Mouse (Mus musculus): ENCODE measurements around the gene Gnl1.
"Not testable (repeated sequence)": the region's sequence is repeated elsewhere in the genome, so short reads cannot be mapped to it uniquely, and the experiment has no call there.

Gnl1 gene

DNA sequence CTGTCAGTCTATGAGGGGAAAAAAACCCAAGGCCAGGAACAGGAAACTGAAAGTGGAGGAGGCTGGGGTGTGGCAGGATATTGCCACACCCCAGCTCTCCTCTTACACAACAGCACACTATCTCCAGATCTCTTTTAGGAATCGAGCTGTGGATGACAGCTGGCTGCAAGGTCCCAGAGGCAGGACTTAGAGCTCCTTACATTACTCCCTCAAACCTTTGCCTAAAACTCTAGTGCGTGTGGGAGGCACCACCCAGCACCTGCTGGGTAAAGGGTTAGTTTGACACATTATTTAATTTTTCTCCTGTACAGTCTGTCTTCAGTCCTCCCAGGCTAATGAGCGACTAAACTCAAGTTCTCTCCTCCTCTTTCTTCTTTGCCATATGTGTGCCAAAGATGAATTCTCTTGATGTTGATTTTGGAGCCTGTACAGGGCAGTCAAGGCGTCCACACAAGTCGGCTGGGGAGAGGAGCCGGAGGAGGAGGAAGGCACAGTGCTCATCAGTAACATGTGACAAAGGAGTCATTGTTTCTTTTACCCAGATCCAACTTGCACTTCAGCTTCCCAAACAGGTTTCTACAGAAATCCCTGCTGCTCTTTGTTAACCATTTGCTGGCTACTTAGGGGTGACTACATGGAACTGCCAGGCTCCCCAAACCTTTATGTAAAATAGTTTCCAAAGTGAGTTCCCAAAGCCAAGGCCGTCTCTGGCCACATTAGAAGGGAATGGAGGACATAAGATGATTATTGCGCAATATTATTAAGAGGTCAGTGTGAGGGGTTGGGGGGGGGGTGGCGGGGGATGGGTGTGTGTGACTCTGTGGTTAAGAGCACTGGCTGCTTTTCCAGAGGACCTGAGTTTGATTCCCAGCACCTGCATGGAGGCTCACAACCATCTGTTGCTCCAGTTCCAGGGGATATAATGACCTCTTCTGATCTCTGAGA lies 44.3 kb downstream of the Gnl1 start:
- DNase-seq (ENCODE audit: low read depth, low spot score), result no peak

DNA sequence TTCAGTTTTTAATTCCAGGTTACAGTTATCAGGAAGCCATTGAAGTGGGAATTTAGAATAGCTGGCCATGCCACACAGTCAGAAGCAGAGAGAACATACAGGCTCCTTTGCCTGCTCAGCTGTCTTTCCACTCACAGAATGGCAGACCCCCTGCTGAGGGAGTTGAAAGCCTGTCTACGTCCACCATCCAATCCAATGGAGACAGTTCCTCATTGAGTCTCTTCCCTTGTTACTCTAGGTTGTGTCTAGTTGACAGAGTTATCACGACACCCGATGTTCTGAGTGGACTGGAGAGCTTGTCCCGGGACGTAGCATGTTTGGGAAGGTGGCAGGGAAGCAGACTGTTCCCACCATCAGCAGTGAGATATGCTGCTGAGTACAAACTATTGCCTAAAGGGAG lies 45.5 kb downstream of the Gnl1 start:
- DNase-seq (ENCODE audit: low read depth, low spot score), result no peak

DNA sequence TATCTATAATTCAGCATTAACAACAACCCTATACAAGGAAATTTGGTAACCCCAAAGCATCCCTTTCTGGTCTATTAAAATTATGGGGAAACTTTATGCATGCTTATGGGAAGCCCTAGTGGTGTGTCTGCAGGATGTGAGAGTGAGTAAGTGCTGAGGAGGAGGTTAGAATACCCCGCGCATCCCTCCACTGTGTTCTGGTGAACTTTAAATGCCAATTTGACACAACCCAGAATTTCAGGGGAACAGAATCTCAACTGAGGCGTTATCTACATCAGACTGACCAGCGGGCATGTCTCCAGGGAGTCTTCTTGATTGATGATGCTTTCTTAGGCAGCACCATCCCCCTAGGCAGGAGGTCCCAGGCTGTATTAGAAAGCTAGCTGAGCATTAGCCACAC lies 46.2 kb downstream of the Gnl1 start:
- DNase-seq (ENCODE audit: low read depth, low spot score), result no peak

DNA sequence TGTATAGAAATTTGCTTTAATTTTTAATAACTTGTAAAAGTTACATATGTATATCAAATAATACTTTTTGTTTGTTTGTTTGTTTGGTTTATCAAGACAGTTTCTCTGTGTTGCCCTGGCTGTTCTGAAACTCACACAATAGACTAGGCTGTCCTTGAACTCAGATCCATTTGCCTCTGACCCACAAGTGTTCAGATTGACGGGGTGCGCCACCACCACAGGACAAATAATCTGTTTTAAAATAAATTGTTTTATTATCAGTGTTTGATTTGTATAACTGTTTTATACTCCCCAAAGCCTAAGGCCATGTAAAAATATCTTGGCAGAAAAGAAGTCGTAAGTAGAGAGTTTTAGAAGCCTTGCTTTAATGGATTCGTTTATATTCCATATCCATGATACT lies 48.0 kb downstream of the Gnl1 start:
- DNase-seq (ENCODE audit: low read depth, low spot score), result no peak

DNA sequence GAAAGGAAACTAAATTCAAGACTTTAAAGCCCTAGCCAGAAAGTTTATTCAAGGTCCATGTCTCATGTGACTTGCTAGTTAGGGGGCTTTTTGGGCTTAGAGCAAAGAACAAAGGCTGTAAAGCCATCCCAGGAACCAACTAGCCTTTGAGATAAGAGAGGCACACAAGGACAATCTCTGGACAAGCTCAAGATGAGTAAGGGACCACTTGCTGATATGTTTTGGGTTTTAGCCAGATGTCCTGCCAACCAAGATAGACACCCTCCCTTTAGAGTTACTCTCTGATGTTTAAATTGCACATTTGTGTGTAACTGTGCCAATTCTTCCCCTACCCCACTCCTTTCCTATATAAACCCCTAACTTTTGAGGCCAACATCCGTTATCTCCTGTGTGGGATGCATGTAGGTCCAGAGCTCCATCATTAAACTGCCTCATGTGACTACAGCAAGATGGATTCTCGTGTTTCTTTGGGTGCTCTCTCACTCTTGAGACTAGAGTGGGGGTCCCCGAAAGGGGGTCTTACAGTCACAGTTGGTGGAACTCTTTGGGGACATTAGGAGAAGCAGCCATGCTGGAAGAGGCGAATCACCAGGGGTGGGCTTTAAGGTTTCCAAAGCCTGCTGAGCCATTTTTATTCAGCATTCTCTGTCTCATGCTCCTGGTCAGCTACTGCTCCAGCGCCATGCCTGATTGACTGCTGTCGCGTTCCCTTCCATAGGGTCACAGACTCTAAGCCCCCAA lies 49.4 kb downstream of the Gnl1 start:
- no peak for DNase-seq (ENCODE audit: low read depth, low spot score)

DNA sequence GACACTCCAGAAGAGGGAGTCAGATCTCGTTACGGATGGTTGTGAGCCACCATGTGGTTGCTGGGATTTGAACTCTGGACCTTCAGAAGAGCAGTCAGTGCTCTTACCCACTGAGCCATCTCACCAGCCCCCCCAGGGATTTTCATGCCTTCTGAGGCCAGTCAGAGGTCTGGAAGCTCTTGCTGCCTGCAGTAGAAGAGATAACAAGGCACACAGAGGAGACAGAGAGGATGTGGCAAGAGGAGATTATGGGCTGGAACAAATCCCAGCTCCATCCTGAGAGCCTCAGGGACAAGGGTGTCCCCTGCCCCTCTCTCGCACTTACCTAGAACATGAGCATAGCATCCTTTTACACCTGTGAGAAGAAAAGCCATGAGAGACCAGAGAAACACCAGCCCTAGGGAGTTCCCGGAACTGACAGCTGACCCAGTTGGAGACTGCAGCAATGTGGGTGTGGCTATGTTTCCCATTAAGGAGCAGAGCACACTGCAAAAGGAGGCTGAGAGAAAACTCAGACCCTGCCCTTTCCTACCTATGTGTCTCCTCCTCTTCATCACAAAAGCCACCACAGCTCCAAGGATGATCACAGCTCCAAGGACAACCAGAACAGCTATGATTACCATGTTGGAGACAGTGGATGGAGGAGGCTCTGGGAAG lies 50.5 kb downstream of the Gnl1 start:
- DNase-seq (ENCODE audit: low read depth, low spot score), result not testable (repeated sequence)

DNA sequence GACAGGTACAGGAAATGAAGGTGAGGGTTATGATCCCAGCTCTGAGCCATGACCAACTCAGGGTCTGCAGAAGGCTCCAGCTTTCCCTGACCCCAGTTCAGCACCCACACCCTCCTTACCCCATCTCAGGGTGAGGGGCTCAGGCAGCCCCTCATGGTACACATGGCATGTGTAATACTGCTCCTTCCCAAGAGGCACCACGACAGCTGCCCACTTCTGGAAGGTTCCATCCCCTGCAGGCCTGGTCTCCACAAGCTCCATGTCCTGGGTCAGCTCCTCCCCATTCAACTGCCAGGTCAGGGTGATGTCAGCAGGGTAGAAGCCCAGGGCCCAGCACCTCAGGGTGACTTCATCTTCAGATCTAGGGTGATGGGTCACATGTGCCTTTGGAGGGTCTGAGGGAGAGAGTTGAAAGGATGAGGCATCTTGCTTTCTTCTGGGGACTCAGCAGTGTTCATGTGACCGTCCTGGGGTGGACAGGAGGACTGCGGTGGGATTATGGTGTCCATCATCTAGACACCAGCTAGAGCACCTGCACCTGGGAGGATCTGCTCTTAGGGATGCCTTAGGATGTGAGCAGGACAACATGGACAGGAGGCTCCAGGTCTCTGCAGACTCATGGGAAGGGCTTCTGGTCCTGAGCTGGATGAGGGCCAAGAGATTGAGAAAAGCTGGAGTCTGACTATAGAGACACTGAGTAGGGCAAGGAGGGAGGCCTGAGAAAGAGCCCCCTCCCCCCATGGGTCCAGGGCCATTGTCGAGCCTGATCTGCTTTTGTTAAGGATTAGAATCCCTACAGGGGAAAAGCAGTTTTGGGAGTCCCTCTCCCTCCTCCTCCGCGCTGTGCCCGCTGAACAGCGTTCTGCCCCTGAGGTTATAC lies 51.3 kb downstream of the Gnl1 start:
- DNase-seq (ENCODE audit: low read depth, low spot score), result not testable (repeated sequence)

DNA sequence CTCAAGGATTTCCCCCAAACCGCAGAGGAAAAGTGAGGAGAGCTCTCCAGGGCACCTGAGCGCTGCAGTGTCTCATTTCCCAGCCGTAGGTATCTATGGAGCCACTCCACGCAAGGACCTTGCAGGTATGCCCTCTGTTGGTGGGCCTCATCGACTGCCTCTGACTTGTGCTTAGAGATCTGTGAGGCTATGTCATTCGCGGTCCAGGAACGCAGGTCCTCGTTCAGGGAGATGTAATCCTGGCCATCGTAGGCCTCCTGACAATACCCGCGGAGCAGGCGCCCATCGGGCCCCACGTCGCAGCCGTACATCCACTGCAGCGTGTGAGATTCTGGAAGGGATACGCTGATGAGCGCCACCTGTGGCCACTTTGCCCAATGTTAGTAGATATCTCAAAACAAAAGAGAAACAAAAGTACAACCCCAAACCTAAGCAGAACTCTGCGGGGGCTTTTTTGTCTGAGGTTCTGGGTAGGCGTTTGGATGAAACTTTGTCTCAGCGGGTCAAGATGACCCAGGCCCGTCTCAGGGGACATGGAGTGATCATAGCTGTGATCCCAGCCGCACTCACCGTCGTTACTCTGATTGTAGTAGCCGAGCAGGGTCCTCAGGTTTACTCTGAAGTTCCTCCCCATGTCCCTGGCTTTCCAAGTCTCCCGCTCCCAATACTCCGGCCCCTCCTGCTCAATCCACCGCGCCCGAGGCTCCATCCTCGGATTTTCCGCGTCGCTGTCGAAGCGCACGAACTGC lies 52.1 kb downstream of the Gnl1 start:
- peak; percentile 14 for DNase-seq (ENCODE audit: low read depth, low spot score)

DNA sequence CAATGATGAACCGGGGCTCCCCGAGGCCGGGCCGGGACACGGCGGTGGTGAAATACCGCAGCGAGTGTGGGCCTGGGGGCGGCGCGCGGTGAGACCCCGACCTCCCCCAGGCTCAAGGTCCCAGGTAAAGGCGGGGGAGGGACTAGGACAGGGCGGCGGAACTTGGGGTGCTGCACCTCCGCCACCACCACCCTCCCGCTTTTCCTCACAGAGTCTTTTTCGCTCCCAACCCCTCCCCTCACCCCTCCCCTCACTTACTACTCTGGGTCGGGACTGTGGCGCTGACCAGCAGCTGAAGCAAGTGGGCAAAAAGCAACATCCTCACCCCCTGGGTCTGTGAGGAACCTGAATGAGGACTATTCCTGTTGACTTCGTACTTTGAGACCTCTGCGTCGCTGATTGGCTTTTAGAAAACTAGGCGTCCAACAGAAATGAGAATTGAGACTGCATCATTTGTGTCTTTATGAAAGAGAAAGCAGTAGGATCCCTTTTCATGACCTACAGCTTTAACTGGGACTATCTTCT lies 52.8 kb downstream of the Gnl1 start, which contains the start of gene H2-T23:
Gene H2-T23, minus strand, starts transcription at position 505 of the 525 bp plus-strand sequence.
- not testable (repeated sequence) for DNase-seq (ENCODE audit: low read depth, low spot score)

DNA sequence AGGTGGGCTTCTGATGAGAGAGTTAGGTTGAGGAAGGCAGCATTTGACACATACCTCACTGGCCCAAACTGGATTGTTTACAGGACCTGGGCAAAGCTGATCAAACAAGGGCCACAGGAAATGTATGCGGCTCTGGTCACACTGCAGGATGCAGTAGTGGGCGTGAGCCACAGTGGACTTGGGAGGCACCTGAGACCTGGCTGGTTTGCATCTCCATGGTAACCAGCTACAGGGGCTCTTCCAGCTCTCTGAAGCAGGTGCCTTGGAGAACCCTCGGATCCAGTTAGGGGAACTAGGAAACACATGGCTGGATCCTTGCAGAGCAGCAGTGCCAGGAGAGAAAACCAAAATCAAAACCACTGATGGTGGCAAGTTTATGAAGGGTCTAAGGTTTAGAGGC lies 54.9 kb downstream of the Gnl1 start:
- not testable (repeated sequence) for DNase-seq (ENCODE audit: low read depth, low spot score)

DNA sequence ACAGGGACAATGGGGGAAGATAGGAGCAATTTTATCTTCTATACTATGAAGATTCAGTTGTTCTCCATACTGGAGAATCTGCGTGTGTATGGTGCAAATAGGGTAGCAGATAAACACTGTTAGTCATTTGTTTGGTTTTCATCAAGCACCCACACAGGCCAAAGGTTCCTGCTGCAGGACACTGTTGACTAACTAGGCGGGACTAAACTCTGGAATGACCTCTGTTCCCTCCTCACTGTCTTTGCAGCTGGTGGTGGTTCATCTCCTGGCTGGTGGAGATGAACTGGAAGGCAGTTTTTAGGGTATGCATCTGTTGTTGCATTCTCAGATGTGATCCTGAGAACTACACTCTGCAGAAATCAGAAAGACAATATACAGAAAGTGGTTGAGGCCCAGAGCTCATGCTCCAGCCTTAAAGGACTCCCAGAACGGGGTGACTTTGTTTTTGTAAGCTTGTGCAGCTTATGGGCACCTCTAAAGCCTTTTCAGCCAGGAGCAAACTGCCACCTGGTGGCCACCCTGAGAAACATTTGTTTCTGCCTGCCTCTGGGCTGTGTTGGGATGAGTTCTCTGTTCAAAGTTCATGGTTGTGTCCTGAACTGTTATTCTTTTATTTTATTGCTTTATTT lies 55.5 kb downstream of the Gnl1 start:
- not testable (repeated sequence) for DNase-seq (ENCODE audit: low read depth, low spot score)

DNA sequence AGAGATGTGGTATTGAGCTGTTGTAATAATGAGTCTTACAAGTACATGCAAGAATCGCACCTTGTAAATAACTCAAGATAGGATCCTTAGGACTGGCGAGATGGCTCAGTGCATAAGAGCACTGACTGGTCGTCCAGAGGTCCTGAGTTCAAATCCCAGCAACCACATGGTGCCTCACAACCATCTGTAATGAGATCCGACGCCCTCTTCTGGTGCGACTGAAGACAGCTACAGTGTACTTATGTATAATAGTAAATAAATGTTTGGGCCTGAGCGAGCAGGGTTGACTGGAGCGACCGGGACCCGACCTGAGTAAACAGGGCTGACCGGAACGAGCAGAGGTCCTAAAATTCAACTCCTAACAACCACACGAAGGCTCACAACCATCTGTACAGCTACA lies 56.5 kb downstream of the Gnl1 start:
- DNase-seq (ENCODE audit: low read depth, low spot score), result not testable (repeated sequence)

Measured in retina, postnatal 7 days (tissue).